Mouse (Mus musculus): ENCODE measurements around the gene Ipo9.

Ipo9 gene

GRCm38 (mm10) chr1:135369415-135369814 lies 60.9 kb downstream of the Ipo9 start:
- DNase-seq (ENCODE audit: extremely low read depth, low read depth, low spot score) = no peak

DNA sequence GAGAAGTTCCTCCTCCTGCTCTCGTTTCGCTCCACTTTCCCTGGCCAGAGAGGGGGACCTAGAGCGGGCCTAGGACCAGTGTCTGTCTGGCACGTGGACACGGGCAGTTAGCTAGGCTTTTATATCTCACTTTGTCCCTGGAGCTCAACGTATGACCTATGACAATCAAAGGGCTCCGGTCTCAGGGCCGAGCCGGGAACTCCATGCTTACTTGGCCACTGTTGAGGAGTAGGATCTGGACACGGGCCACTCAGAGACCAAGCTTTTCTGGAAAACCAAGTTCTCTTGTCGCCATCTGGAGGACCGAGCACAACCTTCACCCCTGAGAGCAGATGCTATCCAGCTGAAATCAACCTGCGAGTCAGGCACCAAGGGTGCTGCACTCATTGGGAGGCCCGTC lies 61.3 kb downstream of the Ipo9 start:
- no peak for DNase-seq (ENCODE audit: extremely low read depth, low read depth, low spot score)

- peak; percentile 31 for DNase-seq (ENCODE audit: extremely low read depth, low read depth, low spot score)
These were observed 62.1 kb downstream of the Ipo9 start for GRCm38 (mm10) chr1:135368245-135368644.

GRCm38 (mm10) chr1:135367595-135367994 lies 62.7 kb downstream of the Ipo9 start:
- DNase-seq (ENCODE audit: extremely low read depth, low read depth, low spot score) = no peak

GRCm38 (mm10) chr1:135367005-135367404 lies 63.3 kb downstream of the Ipo9 start:
- no peak for DNase-seq (ENCODE audit: extremely low read depth, low read depth, low spot score)

DNA sequence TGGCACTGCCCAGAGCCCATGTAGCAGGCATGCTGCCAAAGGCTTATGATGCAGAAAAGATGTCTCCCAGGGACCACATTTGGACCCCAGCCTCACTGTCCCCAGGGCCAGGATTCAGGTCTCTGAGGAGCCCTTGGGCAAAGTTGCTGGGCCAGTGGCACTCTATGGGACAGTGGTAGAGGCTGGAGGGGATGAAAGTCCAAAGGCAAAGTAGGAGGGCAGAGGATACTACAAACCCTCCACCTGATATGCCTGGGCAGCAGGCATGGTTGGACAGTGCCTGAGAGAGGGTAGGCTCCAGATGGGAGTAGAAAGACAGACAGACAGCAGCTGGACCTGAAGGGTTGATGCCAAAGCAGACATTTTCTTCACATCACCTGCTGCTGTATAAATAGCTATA lies 63.9 kb downstream of the Ipo9 start:
- no peak for DNase-seq (ENCODE audit: extremely low read depth, low read depth, low spot score)

- no peak for DNase-seq (ENCODE audit: extremely low read depth, low read depth, low spot score)
These were observed 66.9 kb downstream of the Ipo9 start for GRCm38 (mm10) chr1:135363446-135363845.

- no peak for DNase-seq (ENCODE audit: extremely low read depth, low read depth, low spot score)
These were observed 68.2 kb downstream of the Ipo9 start for GRCm38 (mm10) chr1:135362115-135362514.

GRCm38 (mm10) chr1:135361491-135361890 lies 68.8 kb downstream of the Ipo9 start:
- no peak for DNase-seq (ENCODE audit: extremely low read depth, low read depth, low spot score)

DNA sequence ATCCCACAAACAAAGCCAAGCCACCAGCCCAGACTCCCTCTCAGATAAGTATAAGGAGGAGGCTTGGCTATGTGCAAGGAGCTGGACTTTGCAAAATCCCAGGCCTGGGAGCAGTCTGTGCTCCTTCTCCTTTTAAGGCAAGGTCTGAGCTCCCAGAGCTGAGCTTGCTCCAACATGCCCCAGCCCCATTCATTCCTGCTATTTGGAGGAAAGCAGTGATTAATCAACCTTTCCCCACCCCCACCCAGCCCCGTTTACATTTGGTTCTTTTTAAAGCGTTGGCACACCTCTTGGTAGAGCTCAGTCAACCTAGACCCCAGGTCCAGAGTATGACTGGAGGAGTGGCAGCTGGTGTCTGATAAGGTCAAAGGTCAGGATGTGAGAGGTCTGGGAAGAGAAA lies 71.2 kb downstream of the Ipo9 start:
- peak; percentile 28 for DNase-seq (ENCODE audit: extremely low read depth, low read depth, low spot score)

DNA sequence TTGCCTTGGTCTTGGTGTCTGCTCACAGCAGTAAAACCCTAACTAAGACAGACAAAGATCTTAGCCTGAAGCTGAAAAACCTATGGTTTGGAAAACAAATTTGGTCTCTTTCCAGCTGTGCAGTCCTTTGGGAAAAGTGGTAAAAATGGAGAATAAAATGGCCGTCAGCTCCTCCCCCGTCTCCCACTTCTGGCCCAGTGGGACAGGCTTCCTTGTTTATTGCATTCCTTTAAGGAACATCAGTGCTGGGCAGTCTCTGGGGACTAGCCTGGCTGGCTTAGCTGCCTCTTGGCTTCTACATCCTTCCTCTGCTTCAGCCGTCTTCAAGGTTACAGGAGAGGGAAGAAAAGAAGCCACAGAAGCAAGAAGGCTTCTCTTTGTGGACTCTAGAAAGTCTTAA lies 78.3 kb downstream of the Ipo9 start:
- no peak for DNase-seq (ENCODE audit: extremely low read depth, low read depth, low spot score)

GRCm38 (mm10) chr1:135347498-135348169 lies 82.7 kb downstream of the Ipo9 start:
- no peak for DNase-seq (ENCODE audit: extremely low read depth, low read depth, low spot score)

- no peak for DNase-seq (ENCODE audit: extremely low read depth, low read depth, low spot score)
These were observed 83.4 kb downstream of the Ipo9 start for GRCm38 (mm10) chr1:135346891-135347290.

DNA sequence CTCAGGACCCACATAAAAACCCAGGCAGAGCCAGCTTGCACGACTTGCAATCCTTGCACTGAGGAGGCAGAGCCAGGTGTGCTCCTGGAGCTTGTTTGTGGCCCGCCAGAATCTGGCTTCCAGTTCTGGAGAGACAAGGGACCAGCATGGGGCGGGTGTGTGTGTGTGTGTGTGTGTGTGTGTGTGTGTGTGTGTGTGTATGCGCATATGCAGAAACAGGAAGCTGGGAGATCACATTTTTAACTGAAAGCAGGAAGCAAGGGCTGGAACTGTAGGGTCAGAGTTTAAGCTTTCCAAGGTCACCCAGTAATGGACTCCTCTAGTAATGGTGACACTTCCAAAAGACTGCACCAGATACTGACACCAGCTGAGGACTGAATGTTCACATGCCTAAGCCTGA lies 86.3 kb downstream of the Ipo9 start:
- no peak for DNase-seq (ENCODE audit: extremely low read depth, low read depth, low spot score)

- no peak for DNase-seq (ENCODE audit: extremely low read depth, low read depth, low spot score)
These were observed 88.4 kb downstream of the Ipo9 start for GRCm38 (mm10) chr1:135341947-135342346.

Measured in fat pad, adult 2 months (tissue).